Mouse (Mus musculus): ENCODE measurements around the gene Rtn4. TPM values are rescaled to one million over a fixed set of nuclear protein-coding genes. Genes with fewer than 3 reads are reported as not detected.

The Rtn4 gene
- total and polyA plus RNA-seq, 3 experiments: 46.5 to 202 (median 57.8) TPM

- peaks cover 3 to 7% of the 10 kb centered on the region in 2 experiments; a peak in 3 of 4 replicates for H3K4me1 ChIP-seq (ENCODE audit: control insufficient read depth in 1 of 2, insufficient read depth in 2 of 2, low read length in 2 of 2)
- H3K4me3 ChIP-seq (ENCODE audit: control insufficient read depth in 1 of 2, insufficient read depth in 1 of 2, low read depth in 2 of 2, low read length in 2 of 2): no peak overlapping the region
- H3K9ac ChIP-seq (ENCODE audit: control insufficient read depth, low read depth, low read length, poor library complexity, severe bottlenecking): no peak overlapping the region
- H3K27me3 ChIP-seq (ENCODE audit: control insufficient read depth in 1 of 2, insufficient read depth in 2 of 2, low read length in 2 of 2): no peaks in the 10 kb centered on the region
- H3K9me3 ChIP-seq (replicated peaks; ENCODE audit: insufficient read depth, low read length): no peaks in the 10 kb centered on the region
- no peak for DNase-seq (ENCODE audit: low read depth, low spot score)
- no peak overlapping the region for H3K27ac ChIP-seq (ENCODE audit: control insufficient read depth, low read depth, low read length)
- H3K36me3 ChIP-seq (ENCODE audit: control insufficient read depth in 1 of 2, insufficient read depth in 2 of 2, low read length in 2 of 2): peaks cover 4 to 8% of the 10 kb centered on the region in 2 experiments
- H3K79me2 ChIP-seq (ENCODE audit: control insufficient read depth, insufficient read depth, low read length, poor library complexity): no peaks in the 10 kb centered on the region
- no peak for TF ChIP-seq ZC3H11A (IDR thresholded peaks at IDR 0.05; ENCODE audit: low read depth, low read length)
- no peak for TF ChIP-seq ZNF384 (IDR thresholded peaks at IDR 0.05; ENCODE audit: low read depth, low read length)
- TF ChIP-seq E2F4 (IDR thresholded peaks at IDR 0.05; ENCODE audit: borderline replicate concordance, low read depth, low read length): no peak
- no peak for TF ChIP-seq RCOR1 (IDR thresholded peaks at IDR 0.05; ENCODE audit: low read depth, low read length)
- TF ChIP-seq SMC3 (IDR thresholded peaks at IDR 0.05; ENCODE audit: low read depth, low read length): no peak
Measured at GRCm38 (mm10) chr11:29747365-29747764, 54.6 kb downstream of the Rtn4 start.

- Histone ChIP-seq H3K9ac (ENCODE audit: control insufficient read depth, low read depth, low read length, poor library complexity, severe bottlenecking) (no peak overlapping the region), H3K36me3 (ENCODE audit: control insufficient read depth in 1 of 2, insufficient read depth in 2 of 2, low read length in 2 of 2) (peaks cover 3 to 4% of the 10 kb centered on the region in 2 experiments), H3K9me3 (replicated peaks; ENCODE audit: insufficient read depth, low read length) (no peaks in the 10 kb centered on the region), H3K27me3 (ENCODE audit: control insufficient read depth in 1 of 2, insufficient read depth in 2 of 2, low read length in 2 of 2) (no peaks in the 10 kb centered on the region), H3K27ac (ENCODE audit: control insufficient read depth, low read depth, low read length) (no peak overlapping the region), H3K79me2 (ENCODE audit: control insufficient read depth, insufficient read depth, low read length, poor library complexity) (no peaks in the 10 kb centered on the region), H3K4me3 (ENCODE audit: control insufficient read depth in 1 of 2, insufficient read depth in 1 of 2, low read depth in 2 of 2, low read length in 2 of 2) (no peak overlapping the region), H3K4me1 (ENCODE audit: control insufficient read depth in 1 of 2, insufficient read depth in 2 of 2, low read length in 2 of 2) (peaks cover 3 to 7% of the 10 kb centered on the region in 2 experiments; a peak in 3 of 4 replicates)
- TF ChIP-seq UBTF (IDR thresholded peaks at IDR 0.05; ENCODE audit: borderline replicate concordance, insufficient read depth, low read depth, low read length) (no peak), HCFC1 (IDR thresholded peaks at IDR 0.05; ENCODE audit: low read depth, low read length) (no peak), RCOR1 (IDR thresholded peaks at IDR 0.05; ENCODE audit: low read depth, low read length) (no peak), MEF2A (IDR thresholded peaks at IDR 0.05; ENCODE audit: extremely low read depth, insufficient replicate concordance, low read depth, low read length, poor library complexity, severe bottlenecking) (no peak), USF2 (IDR thresholded peaks at IDR 0.05; ENCODE audit: borderline replicate concordance in 1 of 2, insufficient read depth in 1 of 2, low read depth in 1 of 2, low read length in 2 of 2) (no peak), ELF1 (IDR thresholded peaks at IDR 0.05; ENCODE audit: low read depth, low read length) (no peak), NELFE (IDR thresholded peaks at IDR 0.05; ENCODE audit: low read depth, low read length) (no peak), E2F4 (IDR thresholded peaks at IDR 0.05; ENCODE audit: borderline replicate concordance, low read depth, low read length) (no peak), MXI1 (IDR thresholded peaks at IDR 0.05; ENCODE audit: low read depth, low read length) (no peak), JUND (IDR thresholded peaks at IDR 0.05; ENCODE audit: low read depth, low read length) (no peak), USF1 (IDR thresholded peaks at IDR 0.05; ENCODE audit: low read depth, low read length) (no peak)
- no peak for DNase-seq (ENCODE audit: low read depth, low spot score)
Measured at GRCm38 (mm10) chr11:29747881-29748280, 55.1 kb downstream of the Rtn4 start.

All from MEL (cell line).